Mouse (Mus musculus) left cerebral cortex, adult 18-20 months (tissue): ENCODE results near the gene Nrxn1. TPM values are rescaled to one million over a fixed set of nuclear protein-coding genes. Genes with fewer than 3 reads are reported as not detected.

Experiments
- DNase-seq, 2 experiments: peaks; one replicate each; pipeline ENCODE4 v3.0.0; 2021 to 2022; ENCODE audit warnings: low spot score in 2 of 2, mixed read lengths in 1 of 2
- total RNA-seq, 2 experiments: library from RNA; stranded (reverse); gene quantifications; 2 replicates each; pipeline ENCODE4 v1.2.3; 2021

Gene Nrxn1
- total RNA-seq, 2 experiments from 2014 or later: 499 to 523 TPM

DNA sequence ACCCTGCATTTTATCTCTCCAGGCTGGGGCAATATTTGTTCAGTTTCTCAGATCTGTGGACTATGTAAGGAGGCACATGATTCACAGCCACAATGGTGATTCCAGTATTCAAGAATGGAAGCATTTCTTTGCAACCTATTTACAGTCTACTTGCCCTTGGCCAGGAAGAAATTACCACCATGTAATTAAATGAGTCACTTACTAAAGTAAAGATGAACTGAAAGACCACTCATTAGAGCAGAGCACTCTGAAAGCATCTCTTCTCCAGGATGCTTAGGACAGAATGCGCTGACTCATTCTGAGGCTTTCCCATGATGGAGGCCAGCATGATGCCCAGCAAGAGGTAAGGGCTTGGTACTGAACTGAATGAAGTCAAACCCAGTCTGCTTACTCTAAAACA, 277.6 kb downstream of the Nrxn1 start:
- no peak for DNase-seq

DNA sequence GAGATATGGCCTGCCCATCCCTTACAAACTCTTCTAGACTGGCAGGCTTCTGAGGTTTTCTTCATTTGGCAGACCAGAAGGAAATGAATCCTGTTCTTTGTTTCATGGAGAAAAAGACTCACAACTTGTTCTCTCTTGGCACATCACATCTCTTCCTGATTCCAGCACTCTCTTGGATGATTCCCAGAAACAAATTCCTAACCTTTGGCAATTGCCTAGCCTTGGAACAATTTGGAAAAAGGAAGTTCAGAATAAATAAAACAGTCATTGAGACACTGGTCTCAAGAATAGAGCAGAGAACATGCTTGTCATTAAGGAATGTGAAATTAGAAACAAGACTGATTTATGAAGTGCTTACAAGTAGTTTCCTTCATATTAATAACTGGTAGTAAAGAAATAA, 279.1 kb downstream of the Nrxn1 start:
- DNase-seq: no peak

DNA sequence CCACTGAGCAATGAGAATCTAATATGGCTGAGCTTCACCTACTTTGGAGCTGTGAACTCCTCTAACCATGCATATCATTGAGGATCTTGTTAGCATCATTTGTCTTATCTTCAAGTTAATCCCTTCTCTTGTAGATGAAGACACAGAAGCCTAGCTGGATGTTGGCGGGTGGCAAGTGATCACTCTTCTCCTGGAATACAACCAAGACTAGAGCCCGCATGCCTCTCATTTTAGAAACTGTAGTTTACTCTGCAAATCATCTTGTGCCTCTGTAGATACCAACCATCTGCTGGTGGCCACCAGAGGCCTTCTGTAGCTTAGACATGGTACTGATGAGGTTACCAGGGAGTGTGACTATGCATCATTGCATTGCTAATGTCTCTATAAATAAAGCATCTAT, 280.4 kb downstream of the Nrxn1 start:
- DNase-seq: no peak

DNA sequence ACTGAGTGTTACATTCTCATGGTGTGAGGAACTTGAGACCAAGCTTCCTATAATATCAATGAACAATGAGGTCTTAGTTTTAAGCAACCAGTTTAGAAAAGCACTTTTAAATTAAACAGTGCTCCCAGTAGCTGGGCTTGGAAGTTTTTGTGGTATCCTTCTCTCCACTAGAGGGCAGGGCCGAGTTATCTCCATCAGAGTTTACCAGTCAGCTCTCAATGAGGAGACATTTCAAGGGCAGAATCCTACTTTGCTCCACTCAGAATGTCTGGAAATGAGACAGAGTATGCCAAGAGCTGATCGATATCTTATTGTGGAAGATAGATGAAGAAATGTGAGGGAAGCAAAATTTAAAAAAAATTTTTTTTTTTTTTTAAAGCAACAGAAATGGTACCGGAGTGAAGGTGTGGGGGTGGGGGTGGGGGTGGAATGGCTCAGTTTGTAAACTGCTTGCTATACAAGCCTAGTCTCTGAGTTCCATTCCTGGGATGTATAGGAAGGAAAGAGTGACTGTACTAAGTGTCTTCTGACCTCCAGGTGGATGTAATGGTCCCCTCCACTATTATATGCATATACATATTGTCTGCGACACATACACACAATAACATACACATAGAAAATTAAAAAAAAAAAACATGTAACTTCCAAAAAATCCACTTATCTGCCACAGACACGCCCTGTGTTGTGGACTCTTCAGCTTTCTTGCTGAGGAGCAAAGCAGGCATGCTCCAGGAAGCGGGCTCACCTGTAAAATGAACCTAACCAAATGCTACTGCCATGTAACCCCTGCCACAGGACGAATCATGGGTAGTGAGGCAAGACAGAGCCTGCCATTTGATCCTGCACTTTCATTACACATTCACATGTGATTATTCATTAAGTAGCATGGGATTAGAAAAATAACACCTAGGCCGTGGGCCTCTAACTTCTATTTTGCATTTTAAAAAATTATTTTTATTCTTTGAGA, 283.4 kb downstream of the Nrxn1 start:
- DNase-seq: peak; percentile 79 to 82

DNA sequence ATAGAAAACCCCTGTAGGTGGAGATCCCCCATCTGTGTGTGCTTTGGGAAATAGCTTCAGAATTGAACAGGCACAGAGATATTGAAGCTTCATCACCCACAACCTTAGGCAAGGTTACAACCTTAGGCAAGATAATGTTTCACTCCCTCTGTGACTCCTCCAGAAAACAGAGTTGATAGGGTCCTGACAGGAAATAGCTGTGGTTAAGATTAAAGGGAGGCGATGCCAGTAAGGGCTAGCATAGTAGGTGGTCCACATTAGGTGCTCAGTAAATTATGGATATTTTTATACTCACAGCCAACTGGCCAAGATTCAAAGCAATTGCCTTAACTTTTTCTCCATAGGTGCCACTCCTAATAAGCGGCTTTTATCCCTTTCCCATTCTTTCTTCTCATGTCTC, 284.6 kb downstream of the Nrxn1 start:
- no peak for DNase-seq

DNA sequence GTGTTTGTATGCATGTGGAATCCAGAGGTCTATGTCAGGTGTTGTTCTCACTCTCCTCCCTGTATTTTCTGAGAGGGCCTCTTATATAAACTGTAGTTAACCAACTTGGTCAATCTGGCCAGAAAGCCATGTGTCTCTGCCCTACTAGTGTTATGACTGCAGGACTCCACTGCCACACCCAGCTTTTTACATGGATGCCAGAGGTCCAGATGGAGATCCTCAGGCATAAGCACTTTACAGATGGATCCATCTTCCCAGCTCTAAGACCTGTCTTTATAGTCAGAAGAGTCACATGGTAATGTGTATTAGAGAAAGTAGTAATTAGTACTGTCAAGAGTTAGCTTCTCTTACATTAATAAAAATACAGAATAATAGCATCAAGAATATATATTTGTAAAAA, 285.7 kb downstream of the Nrxn1 start:
- no peak for DNase-seq

DNA sequence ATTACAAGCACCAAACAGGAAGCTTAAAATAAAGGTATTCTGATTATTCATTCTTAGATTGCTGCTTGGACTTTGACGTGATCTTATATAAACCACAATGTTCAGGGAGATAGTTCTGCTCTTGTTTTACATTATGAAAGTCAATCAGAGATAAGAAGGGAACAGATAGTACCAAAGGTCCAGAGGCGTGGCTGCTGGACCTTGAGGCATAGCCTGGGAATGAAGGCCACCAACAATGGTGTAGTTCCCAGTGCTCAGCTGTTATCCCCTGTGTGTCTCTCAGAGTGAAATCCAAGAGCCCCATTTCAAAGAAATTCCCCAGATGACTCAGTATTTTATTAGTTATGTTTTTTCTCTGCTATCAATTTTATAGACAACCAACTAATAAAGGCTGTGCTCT, 294.2 kb downstream of the Nrxn1 start:
- DNase-seq: no peak

DNA sequence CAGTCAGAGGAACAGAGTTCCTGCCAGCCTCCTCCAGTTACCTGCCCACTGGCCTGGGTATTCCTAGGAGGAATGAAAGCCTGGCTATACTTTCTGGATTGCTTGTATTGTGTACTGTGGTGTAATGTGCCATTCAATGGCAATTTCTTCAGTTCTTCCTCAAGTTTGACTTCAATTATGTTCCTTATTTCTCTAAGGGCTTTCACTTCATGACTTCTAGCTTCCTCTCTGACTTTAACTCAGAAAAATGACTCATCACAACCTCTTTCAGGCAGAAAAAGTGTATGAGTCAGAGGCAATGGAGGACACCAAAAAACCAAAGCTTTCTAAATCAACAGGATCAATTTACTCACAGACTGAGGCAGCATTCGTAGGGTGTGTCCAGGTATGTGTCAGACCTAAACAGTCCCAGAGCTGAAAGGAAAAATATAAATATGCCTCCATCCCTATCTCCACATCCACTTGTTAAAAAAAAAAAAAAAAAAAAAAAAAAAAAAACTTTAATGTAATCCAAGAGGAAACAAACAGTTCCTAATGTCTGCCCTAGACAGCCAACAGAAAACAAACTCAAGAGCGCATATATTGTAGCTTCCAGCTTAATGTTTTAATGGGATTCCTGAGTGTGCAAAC, 295.1 kb downstream of the Nrxn1 start:
- no peak for DNase-seq

DNA sequence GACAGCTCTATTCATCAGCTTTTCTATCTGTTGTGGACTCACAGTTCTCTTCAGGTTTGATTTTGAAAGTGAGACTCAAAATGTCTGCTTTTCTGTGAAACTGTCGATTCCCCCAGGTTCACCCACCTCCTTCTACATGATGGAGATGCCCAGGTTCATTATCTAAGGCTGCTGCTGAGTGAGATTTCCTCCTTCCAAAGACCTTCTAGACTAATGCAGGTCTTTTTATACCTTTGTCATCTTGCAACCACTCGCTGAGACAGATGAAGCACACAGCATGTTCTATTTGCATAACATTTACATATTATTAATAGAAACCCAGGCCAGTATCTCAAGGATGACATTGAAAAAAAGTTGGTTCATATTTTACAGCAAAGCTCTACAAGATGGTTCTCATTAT, 295.9 kb downstream of the Nrxn1 start:
- DNase-seq: no peak

DNA sequence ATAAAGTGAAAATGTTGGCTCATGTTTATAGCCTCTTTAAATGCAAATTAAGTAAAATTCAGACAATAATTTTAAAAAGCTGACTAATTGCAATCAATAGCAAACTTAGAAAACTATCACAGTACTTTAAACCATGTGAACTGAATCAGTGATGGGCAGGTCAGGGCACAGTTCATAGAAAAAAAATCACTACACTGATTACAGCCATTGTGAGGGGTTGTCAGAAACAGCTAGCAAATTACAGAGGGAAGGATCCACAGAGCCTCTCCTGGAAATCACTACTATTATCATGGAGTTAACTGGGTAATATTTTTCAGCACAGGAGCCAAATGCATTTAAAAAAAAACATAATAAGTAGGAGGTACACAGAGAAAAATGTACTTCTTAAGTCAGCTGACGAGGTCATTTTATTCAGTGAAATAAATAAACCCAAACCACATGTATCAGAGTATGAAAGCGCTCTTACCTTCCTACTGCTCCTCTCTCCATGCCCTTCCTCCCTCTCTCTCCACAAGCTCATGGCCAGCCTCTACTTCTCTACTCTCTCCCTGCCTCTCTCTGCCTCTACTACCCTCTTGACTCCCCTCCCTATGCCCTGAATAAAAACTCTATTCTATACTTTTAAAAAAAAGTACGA, 304.3 kb downstream of the Nrxn1 start:
- DNase-seq: no peak

DNA sequence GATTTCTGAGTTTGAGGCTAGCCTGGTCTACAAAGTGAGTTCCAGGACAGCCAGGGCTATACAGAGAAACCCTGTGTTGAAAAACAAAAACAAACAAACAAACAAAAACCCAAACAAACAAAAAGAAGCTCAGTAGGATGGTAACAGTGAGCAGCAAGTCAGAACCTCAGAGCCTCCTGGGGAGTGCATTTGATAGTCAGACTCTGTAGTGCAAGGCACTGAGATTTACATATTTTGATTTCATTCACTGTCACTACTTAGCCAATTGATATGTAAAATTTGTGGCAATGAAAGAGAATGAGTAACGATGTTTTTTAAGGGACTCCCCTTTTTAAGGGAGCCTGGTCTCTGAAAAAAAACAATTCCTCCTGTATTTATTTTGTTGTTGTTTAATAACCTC, 304.8 kb downstream of the Nrxn1 start:
- DNase-seq: no peak

DNA sequence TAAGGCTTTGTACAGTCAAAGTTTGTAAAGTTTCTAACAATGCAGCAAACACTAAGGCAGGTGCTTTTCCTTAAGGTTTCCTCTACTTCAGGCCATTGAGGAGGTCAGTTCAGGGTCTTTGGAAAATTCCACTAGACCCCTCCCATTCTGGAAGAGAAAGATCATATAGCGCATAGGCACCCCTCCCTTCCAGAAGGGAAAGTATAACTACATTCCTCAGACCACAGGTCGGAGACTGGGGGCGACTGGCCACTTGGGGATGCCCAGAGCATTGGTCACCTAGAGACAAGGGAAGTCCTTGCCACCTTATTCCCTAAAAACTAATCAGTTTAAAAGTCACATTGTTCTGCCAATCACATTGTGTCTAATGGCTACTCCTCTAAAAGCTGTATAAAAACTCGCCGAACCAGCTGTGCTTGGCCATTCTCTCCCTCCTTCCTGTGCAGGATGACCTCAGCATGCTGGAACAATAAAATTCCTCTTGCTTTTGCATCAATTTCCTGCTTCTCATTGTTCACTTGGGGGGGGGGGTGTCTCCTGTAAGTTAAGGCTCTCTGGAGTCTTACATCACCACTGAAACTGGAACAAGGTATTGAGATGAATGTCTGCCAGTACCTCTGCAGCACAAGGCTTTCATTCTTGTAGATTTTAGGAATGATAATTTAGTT, 305.6 kb downstream of the Nrxn1 start:
- DNase-seq: no peak

DNA sequence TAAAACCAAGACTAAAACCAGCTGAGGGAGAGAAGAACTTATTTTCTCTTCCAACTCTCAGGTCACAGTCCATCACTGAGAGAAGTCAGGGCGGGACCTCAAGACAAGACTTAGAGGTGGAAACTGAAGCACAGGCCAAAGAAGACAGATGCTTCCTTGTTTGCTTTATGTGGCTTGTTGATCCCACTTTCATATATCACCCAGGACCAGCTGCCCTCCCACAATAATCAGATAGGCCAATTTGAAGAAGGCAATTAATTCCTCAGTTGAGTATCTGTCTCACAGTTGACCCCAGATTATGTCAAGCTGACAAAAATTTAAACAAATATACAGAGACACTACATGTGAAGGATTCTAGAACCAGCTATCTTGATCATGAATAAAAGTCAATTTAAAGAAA, 312.4 kb downstream of the Nrxn1 start:
- no peak for DNase-seq

DNA sequence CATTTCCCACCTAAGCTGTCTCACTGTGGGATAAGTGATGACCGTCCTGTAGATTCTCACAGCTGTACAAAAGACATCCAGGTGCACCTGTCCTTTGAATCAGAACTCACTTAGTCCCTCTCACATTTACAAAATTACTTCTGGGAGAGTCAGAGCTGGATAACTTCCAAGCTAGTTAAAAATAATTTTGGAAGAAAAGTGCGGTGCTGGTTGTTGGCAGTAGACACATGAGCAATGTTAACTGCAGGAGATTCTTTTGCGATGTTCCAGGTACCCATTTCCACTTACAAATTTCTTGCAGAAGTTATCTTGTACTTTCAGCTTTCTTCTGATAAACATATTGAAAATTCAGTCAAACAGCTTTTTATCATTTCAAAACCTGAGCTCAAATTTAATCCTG, 317.5 kb downstream of the Nrxn1 start:
- DNase-seq: no peak

DNA sequence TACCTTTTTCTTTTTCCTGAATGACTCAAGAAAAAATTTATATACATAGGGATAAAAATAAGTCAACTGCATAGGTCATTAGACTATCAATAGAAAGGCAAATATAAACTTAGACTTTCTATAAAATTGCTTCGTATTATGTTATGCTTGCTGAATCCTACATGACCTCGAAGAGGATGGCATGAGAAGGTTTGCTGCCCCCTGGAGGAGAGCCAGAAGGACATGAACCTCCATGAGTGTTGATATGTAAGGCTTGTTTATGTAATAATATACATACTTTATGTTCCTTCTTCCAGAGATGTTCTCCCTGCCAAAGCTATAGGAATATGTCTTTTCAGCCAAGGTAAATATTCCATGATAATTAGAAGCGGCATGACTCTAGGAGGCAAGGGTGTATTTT, 319.6 kb downstream of the Nrxn1 start:
- DNase-seq: no peak

DNA sequence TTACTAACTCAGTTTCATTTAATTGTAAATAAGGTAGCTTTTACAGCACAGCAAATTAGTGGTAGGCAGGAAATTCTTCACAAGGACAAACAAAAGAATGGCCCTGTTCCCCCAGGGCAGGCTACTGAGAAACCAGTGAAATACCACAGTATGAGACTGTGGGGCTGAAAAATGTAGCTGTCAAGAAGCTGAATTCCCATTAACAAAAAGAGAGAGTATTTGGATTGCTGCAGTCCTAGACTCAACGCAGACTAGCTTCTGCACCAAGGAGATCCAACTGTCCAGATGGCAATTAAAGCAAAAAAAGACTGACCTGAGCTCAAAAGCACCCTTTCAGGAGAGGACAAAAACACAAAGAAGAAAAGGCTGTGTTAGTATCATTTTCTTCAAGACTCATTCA, 324.7 kb downstream of the Nrxn1 start:
- DNase-seq: no peak

DNA sequence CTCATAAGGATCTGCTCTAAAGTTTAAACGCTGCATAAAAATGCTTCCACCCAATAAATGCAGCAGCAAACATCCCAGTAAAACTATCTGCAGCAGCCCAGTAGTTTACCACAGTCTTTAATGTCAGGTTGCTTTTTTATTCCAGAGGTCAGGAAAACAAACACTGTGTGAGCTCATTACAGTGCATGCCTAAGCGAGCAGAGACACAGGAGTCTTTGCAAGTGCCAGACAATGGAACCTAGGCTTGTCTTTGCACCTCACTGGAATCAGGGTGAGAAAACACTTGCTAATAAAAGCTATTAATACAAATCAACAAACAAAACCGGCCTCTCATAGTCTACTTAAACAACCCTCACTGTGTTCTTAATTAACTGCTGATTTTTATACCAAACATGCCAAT, 365.7 kb downstream of the Nrxn1 start:
- no peak for DNase-seq

DNA sequence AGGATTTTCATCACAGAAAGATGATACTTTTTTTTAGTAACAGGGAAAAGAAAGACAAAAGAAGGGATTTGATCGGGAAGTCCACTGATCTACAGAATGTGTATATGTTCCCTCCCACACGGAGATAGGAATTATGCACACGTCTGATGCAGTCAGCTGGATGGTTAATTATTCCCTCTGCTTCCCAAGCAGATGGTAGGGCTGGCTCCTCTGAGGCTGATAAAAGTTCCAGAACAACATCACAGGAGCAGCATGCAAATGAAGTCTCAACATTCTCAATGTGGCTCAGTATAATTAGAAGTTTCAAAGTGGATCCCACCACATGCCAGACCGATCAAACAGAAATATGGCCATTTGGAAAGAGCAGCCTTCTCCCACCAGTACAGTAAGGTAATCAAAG, 388.1 kb downstream of the Nrxn1 start:
- DNase-seq: peak in 1 of 2 experiments; percentile 45

DNA sequence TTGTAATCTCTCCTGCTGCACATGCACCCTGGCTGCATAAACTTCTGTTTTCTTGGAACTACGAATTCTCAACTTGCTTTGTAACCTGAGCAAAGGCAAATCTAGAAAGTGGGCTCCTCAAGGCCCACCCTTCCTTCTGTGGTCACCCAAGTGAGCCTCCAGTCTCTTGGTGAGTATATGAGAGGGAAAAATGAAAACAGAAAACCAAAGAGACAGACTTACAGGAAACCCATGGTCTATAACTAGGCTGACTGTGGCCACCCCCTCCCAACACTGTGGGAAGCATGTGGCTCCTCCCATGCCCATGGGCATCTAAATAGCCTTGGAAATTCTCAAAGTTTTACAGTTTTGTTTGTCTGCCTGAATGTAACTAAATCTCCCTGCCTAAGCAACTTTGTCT, 390.2 kb downstream of the Nrxn1 start:
- no peak for DNase-seq

DNA sequence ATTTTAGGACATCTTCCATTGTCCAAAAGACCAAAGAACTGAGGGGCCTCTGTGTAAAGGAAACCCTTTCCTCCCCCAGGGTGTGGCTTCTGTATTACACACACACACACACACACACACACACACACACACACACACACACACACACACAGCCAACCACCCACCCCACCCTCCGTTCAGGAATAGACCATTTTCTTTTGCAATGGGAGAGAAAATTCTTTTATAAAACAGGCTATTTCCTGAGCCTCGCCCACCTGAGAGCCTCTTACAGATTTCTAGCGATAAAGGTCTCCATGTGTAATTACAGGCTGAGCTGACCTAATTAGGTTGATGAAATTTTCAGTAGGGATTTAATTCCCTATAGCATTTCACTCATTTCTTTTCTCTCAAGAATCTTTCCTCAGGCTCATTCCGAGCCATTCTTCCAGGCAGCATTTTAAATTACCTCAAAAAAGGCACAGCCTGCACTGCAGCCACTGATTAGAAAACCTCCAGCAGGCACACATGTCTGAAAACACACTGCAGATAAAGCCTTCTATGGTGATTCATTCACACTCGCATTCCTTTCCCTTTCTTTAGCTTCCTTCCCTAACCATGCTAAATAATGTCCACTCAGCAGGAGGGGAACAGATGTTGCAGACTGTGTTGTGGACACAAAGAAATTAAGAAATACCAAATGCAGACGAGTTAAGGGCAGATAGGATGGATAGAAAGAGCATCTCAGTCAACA, 396.6 kb downstream of the Nrxn1 start:
- peak in 1 of 2 experiments; percentile 40 for DNase-seq

DNA sequence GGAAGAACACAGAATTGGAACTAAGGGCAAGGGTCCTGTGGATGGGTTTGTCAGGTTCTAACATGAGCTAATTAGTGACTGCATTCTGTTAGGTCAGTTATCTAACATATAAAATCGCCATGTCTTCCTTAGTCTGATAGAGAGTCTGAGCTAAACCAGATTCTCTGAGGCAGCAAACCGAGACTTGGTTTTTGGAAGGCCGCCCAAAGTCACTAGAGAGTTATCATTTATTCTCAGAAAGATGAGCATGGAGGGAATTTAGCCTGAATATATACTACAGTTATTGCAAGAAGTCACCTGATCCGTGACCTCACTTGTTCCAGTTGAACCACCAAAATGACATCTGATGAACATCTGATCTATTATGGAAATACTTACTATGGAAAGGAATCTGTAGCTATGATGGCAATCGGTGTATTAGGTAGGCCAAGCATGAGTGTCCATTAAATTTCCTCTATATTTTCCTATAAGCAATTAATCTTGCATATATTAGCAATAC, 397.7 kb downstream of the Nrxn1 start:
- no peak for DNase-seq
